Mouse (Mus musculus) MEL (cell line): ENCODE results near the gene D5Ertd579e. TPM values are rescaled to one million over a fixed set of nuclear protein-coding genes. Genes with fewer than 3 reads are reported as not detected.

Source experiments
- DNase-seq: peaks from one replicate; pipeline ENCODE4 v3.0.0; 2011; ENCODE audit warnings: low read depth, low spot score
- H3K27ac ChIP-seq: 2 replicates; pipeline ENCODE4 v1.5.1; 2012; ENCODE audit warnings: low read depth, mild to moderate bottlenecking, control low read depth, low read length, moderate library complexity; ENCODE audit not compliant: control insufficient read depth
- H3K27me3 ChIP-seq, 2 experiments: fragments of 150-350 bp in 1 of 2; sonication (generic) in 1 of 2; 2 replicates each; pipeline ENCODE4 v1.6.1; 2012; ENCODE audit warnings: low read length in 2 of 2, mild to moderate bottlenecking in 2 of 2, improper control_type of control experiment in 1 of 2, moderate library complexity in 1 of 2; ENCODE audit not compliant: insufficient read depth in 2 of 2, control insufficient read depth in 1 of 2
- H3K36me3 ChIP-seq, 2 experiments: 2 replicates each; pipeline ENCODE4 v1.6.1; 2012 to 2014; ENCODE audit warnings: low read length in 2 of 2, improper control_type of control experiment in 1 of 2, inconsistent platforms in 1 of 2, mild to moderate bottlenecking in 1 of 2; ENCODE audit not compliant: insufficient read depth in 2 of 2, control insufficient read depth in 1 of 2
- H3K4me1 ChIP-seq, 2 experiments: fragments of 150-350 bp in 1 of 2; sonication (generic) in 1 of 2; 2 replicates each; pipeline ENCODE4 v1.6.1; 2012; ENCODE audit warnings: low read length in 2 of 2, improper control_type of control experiment in 1 of 2, mild to moderate bottlenecking in 1 of 2; ENCODE audit not compliant: insufficient read depth in 2 of 2, control insufficient read depth in 1 of 2
- H3K4me3 ChIP-seq, 2 experiments: fragments of 150-350 bp in 1 of 2; sonication (generic) in 1 of 2; 2 replicates each; pipeline ENCODE4 v1.5.1; 2012; ENCODE audit warnings: low read depth in 2 of 2, low read length in 2 of 2, mild to moderate bottlenecking in 2 of 2, moderate library complexity in 2 of 2, control low read depth in 1 of 2, improper control_type of control experiment in 1 of 2; ENCODE audit not compliant: control insufficient read depth in 1 of 2, insufficient read depth in 1 of 2
- H3K79me2 ChIP-seq: 2 replicates; pipeline ENCODE4 v1.6.1; 2012; ENCODE audit warnings: mild to moderate bottlenecking, low read length, moderate library complexity; ENCODE audit not compliant: control insufficient read depth, poor library complexity, insufficient read depth
- H3K9ac ChIP-seq: 2 replicates; pipeline ENCODE4 v1.6.1; 2012; ENCODE audit warnings: low read depth, mild to moderate bottlenecking, control low read depth, low read length, moderate library complexity; ENCODE audit not compliant: control insufficient read depth, poor library complexity, severe bottlenecking
- H3K9me3 ChIP-seq: fragments of 150-350 bp; sonication (generic); replicated peaks from 2 replicates; pipeline ENCODE4 v1.6.1; 2012; ENCODE audit warnings: mild to moderate bottlenecking, low read length, improper control_type of control experiment, moderate library complexity; ENCODE audit not compliant: insufficient read depth
- CHD2 ChIP-seq: IDR thresholded peaks from 2 replicates; pipeline ENCODE4 v1.6.1; 2011; ENCODE audit warnings: low read length, improper control_type of control experiment
- CTCF ChIP-seq, 3 experiments: IDR thresholded peaks in 2 of 3; conservative IDR thresholded peaks in 1 of 3; 2 replicates each; pipeline ENCODE4 v1.5.1; 2011 to 2012; ENCODE audit warnings: low read length in 3 of 3, low read depth in 2 of 3, mild to moderate bottlenecking in 2 of 3, improper control_type of control experiment in 1 of 3, inconsistent platforms in 1 of 3, mixed read lengths in 1 of 3, moderate library complexity in 1 of 3; ENCODE audit not compliant: control insufficient read depth in 1 of 3, insufficient read depth in 1 of 3, poor library complexity in 1 of 3, severe bottlenecking in 1 of 3
- E2F4 ChIP-seq: IDR thresholded peaks from 2 replicates; pipeline ENCODE4 v1.6.1; 2011; ENCODE audit warnings: low read depth, low read length, improper control_type of control experiment, borderline replicate concordance
- ELF1 ChIP-seq: IDR thresholded peaks from 2 replicates; pipeline ENCODE4 v1.6.1; 2014; ENCODE audit warnings: low read depth, mild to moderate bottlenecking, inconsistent platforms, low read length, improper control_type of control experiment, moderate library complexity
- EP300 ChIP-seq, 2 experiments: IDR thresholded peaks; 2 replicates each; pipeline ENCODE4 v1.6.1; 2011; ENCODE audit warnings: improper control_type of control experiment in 2 of 2, low read length in 2 of 2, low read depth in 1 of 2, mild to moderate bottlenecking in 1 of 2
- ETS1 ChIP-seq: IDR thresholded peaks from 2 replicates; pipeline ENCODE4 v1.6.1; 2012; ENCODE audit warnings: low read depth, mild to moderate bottlenecking, inconsistent platforms, low read length, improper control_type of control experiment, moderate library complexity
- GATA1 ChIP-seq: IDR thresholded peaks from 2 replicates; pipeline ENCODE4 v1.6.1; 2011; ENCODE audit warnings: low read depth, low read length, improper control_type of control experiment
- HCFC1 ChIP-seq: IDR thresholded peaks from 2 replicates; pipeline ENCODE4 v1.6.1; 2012; ENCODE audit warnings: low read depth, mild to moderate bottlenecking, inconsistent platforms, low read length, improper control_type of control experiment, moderate library complexity
- KAT2A ChIP-seq: conservative IDR thresholded peaks from 2 replicates; pipeline ENCODE4 v1.6.1; 2012; ENCODE audit warnings: low read depth, low read length, improper control_type of control experiment, inconsistent platforms
- MAFK ChIP-seq: IDR thresholded peaks from 2 replicates; pipeline ENCODE4 v1.6.1; 2011; ENCODE audit warnings: low read depth, mild to moderate bottlenecking, low read length, improper control_type of control experiment, borderline replicate concordance
- MAX ChIP-seq: IDR thresholded peaks from 2 replicates; pipeline ENCODE4 v1.6.1; 2011; ENCODE audit warnings: low read length, improper control_type of control experiment
- MAZ ChIP-seq: IDR thresholded peaks from 2 replicates; pipeline ENCODE4 v1.6.1; 2012; ENCODE audit warnings: low read depth, mild to moderate bottlenecking, inconsistent platforms, low read length, improper control_type of control experiment
- MEF2A ChIP-seq: IDR thresholded peaks from 2 replicates; pipeline ENCODE4 v1.6.1; 2014; ENCODE audit warnings: low read depth, mild to moderate bottlenecking, inconsistent platforms, low read length, improper control_type of control experiment; ENCODE audit not compliant: poor library complexity, insufficient replicate concordance, severe bottlenecking; ENCODE audit errors: extremely low read depth
- MXI1 ChIP-seq: IDR thresholded peaks from 2 replicates; pipeline ENCODE4 v1.6.1; 2011; ENCODE audit warnings: mild to moderate bottlenecking, low read depth, low read length, improper control_type of control experiment
- MYB ChIP-seq: IDR thresholded peaks from 2 replicates; pipeline ENCODE4 v1.6.1; 2011; ENCODE audit warnings: mild to moderate bottlenecking, low read depth, low read length, improper control_type of control experiment
- MYC ChIP-seq: IDR thresholded peaks from 2 replicates; pipeline ENCODE4 v1.6.1; 2011; ENCODE audit warnings: low read depth, mild to moderate bottlenecking, low read length, improper control_type of control experiment, moderate library complexity
- NELFE ChIP-seq: IDR thresholded peaks from 2 replicates; pipeline ENCODE4 v1.6.1; 2011; ENCODE audit warnings: low read depth, low read length, improper control_type of control experiment
- NRF1 ChIP-seq: IDR thresholded peaks from 2 replicates; pipeline ENCODE4 v1.6.1; 2014; ENCODE audit warnings: low read depth, mild to moderate bottlenecking, inconsistent platforms, low read length, improper control_type of control experiment, moderate library complexity; ENCODE audit not compliant: poor library complexity, insufficient read depth, severe bottlenecking
- POLR2AphosphoS2 ChIP-seq: IDR thresholded peaks from 2 replicates; pipeline ENCODE4 v1.6.1; 2011; ENCODE audit warnings: low read length, improper control_type of control experiment
- RCOR1 ChIP-seq: IDR thresholded peaks from 2 replicates; pipeline ENCODE4 v1.6.1; 2012; ENCODE audit warnings: low read depth, mild to moderate bottlenecking, inconsistent platforms, low read length, improper control_type of control experiment
- SMC3 ChIP-seq: IDR thresholded peaks from 2 replicates; pipeline ENCODE4 v1.6.1; 2011; ENCODE audit warnings: low read depth, low read length, improper control_type of control experiment
- TAL1 ChIP-seq: IDR thresholded peaks from 2 replicates; pipeline ENCODE4 v1.6.1; 2012; ENCODE audit warnings: mild to moderate bottlenecking, inconsistent platforms, low read length, moderate library complexity, mixed read lengths
- TBP ChIP-seq: IDR thresholded peaks from 2 replicates; pipeline ENCODE4 v1.8.0; 2011; ENCODE audit warnings: low read depth, low read length, improper control_type of control experiment
- UBTF ChIP-seq: IDR thresholded peaks from 2 replicates; pipeline ENCODE4 v1.6.1; 2012; ENCODE audit warnings: low read depth, mild to moderate bottlenecking, inconsistent platforms, low read length, improper control_type of control experiment, moderate library complexity, borderline replicate concordance; ENCODE audit not compliant: insufficient read depth
- USF1 ChIP-seq: IDR thresholded peaks from 2 replicates; pipeline ENCODE4 v1.6.1; 2014; ENCODE audit warnings: low read depth, mild to moderate bottlenecking, inconsistent platforms, low read length, improper control_type of control experiment, moderate library complexity
- USF2 ChIP-seq, 2 experiments: IDR thresholded peaks; 2 replicates each; pipeline ENCODE4 v1.6.1; 2011 to 2012; ENCODE audit warnings: improper control_type of control experiment in 2 of 2, low read length in 2 of 2, borderline replicate concordance in 1 of 2, inconsistent platforms in 1 of 2, low read depth in 1 of 2, mild to moderate bottlenecking in 1 of 2; ENCODE audit not compliant: insufficient read depth in 1 of 2
- ZC3H11A ChIP-seq: IDR thresholded peaks from 2 replicates; pipeline ENCODE4 v1.6.1; 2012; ENCODE audit warnings: low read depth, mild to moderate bottlenecking, inconsistent platforms, low read length, improper control_type of control experiment
- ZKSCAN1 ChIP-seq: IDR thresholded peaks from 2 replicates; pipeline ENCODE4 v1.6.1; 2012; ENCODE audit warnings: low read depth, mild to moderate bottlenecking, inconsistent platforms, low read length, improper control_type of control experiment, moderate library complexity
- ZMIZ1 ChIP-seq: IDR thresholded peaks from 2 replicates; pipeline ENCODE4 v1.6.1; 2012; ENCODE audit warnings: low read depth, mild to moderate bottlenecking, inconsistent platforms, low read length, improper control_type of control experiment, moderate library complexity
- ZNF384 ChIP-seq: IDR thresholded peaks from 2 replicates; pipeline ENCODE4 v1.6.1; 2012; ENCODE audit warnings: low read depth, mild to moderate bottlenecking, inconsistent platforms, low read length, improper control_type of control experiment
- polyA plus RNA-seq, 2 experiments: library from polyadenylated mRNA; stranded (reverse) in 1 of 2; unstranded in 1 of 2; fragments of >175 nt in 1 of 2; fragments of >200 nt in 1 of 2; gene quantifications; 2 replicates each; pipeline versions ENCODE4 v1.2.1 to v1.2.4; 2012; ENCODE audit warnings: low replicate concordance in 2 of 2, low read depth in 1 of 2; ENCODE audit not compliant: insufficient read length in 2 of 2, insufficient read depth in 1 of 2, missing spikeins in 1 of 2
- total RNA-seq: library from RNA; depleted of rRNA; stranded (reverse); fragments of 300-350 nt; gene quantifications from 2 replicates; pipeline ENCODE4 v1.2.3, GENCODE M21; 2012

Gene D5Ertd579e
- total and polyA plus RNA-seq, 3 experiments, result 15.9 to 31.1 TPM; not detected in 1

GRCm38 (mm10) chr5:36574147-36574870, 121.5 kb downstream of the D5Ertd579e start:
- peaks cover 12 to 19% of the 10 kb centered on the region in 2 experiments for H3K4me1 ChIP-seq
- DNase-seq, result peak; percentile 40

GRCm38 (mm10) chr5:36573354-36573753, 122.5 kb downstream of the D5Ertd579e start:
- Histone ChIP-seq H3K36me3 (peaks cover 0 to 18% of the 10 kb centered on the region in 2 experiments; a peak in 2 of 4 replicates), H3K79me2 (no peaks in the 10 kb centered on the region), H3K4me3 (no peak overlapping the region), H3K9ac (no peak overlapping the region), H3K9me3 (no peaks in the 10 kb centered on the region), H3K27me3 (no peaks in the 10 kb centered on the region), H3K4me1 (peaks cover 5 to 15% of the 10 kb centered on the region in 2 experiments), H3K27ac (peak overlapping the region; percentile 8; the same call in 1 of the 2 replicates)
- DNase-seq, result peak; percentile 91
- TF ChIP-seq ZNF384, result no peak
- no peak for TF ChIP-seq CHD2
- TF ChIP-seq MAZ, result no peak
- no peak for TF ChIP-seq ZC3H11A
- no peak for TF ChIP-seq E2F4
- no peak for TF ChIP-seq MAFK
- no peak for TF ChIP-seq SMC3
- peak; percentile 86 for TF ChIP-seq GATA1
- peak; percentile 81 for TF ChIP-seq TAL1
- no peak for TF ChIP-seq POLR2AphosphoS2
- TF ChIP-seq TBP, result 0 out of 2 replicates have a peak, but pooled peaks have one; percentile 35
- TF ChIP-seq ETS1, result peak; percentile 41; the same call in 1 of the 2 replicates
- TF ChIP-seq ELF1, result no peak
- TF ChIP-seq CTCF (IDR thresholded peaks at IDR 0.05 in 2 of 3, conservative IDR thresholded peaks at IDR 0.05 in 1 of 3; ENCODE audit: control insufficient read depth in 1 of 3, insufficient read depth in 1 of 3, low read depth in 2 of 3, low read length in 3 of 3, poor library complexity in 1 of 3, severe bottlenecking in 1 of 3), result no peak
- TF ChIP-seq ZMIZ1, result no peak
- TF ChIP-seq EP300 (IDR thresholded peaks at IDR 0.05; ENCODE audit: low read depth in 1 of 2, low read length in 2 of 2), result peak; percentile 74 to 88
- no peak for TF ChIP-seq ZKSCAN1
- no peak for TF ChIP-seq NELFE
- no peak for TF ChIP-seq MAX
- no peak for TF ChIP-seq NRF1
- no peak for TF ChIP-seq RCOR1
- TF ChIP-seq MYB, result no peak
- TF ChIP-seq KAT2A, result no peak
- TF ChIP-seq USF1, result no peak
- TF ChIP-seq HCFC1, result no peak
- no peak for TF ChIP-seq MXI1
- no peak for TF ChIP-seq USF2 (IDR thresholded peaks at IDR 0.05; ENCODE audit: borderline replicate concordance in 1 of 2, insufficient read depth in 1 of 2, low read depth in 1 of 2, low read length in 2 of 2)
- no peak for TF ChIP-seq MEF2A

More at GRCm38 (mm10) chr5:36574147-36574870, 121.5 kb downstream of the D5Ertd579e start:
- H3K27me3 ChIP-seq, result no peaks in the 10 kb centered on the region
- H3K27ac ChIP-seq, result peak overlapping the region; percentile 21; the same call in 1 of the 2 replicates
- no peak overlapping the region for H3K9ac ChIP-seq
- H3K36me3 ChIP-seq, result peaks cover 0 to 24% of the 10 kb centered on the region in 2 experiments; a peak in 2 of 4 replicates
- H3K79me2 ChIP-seq, result no peaks in the 10 kb centered on the region
- no peak overlapping the region for H3K4me3 ChIP-seq
- H3K9me3 ChIP-seq, result no peaks in the 10 kb centered on the region
- TF ChIP-seq NELFE (no peak), ZKSCAN1 (no peak), UBTF (no peak), ETS1 (no peak; the same call in 1 of the 2 replicates), MYC (no peak), SMC3 (no peak), MAZ (no peak)
